Mouse (Mus musculus) lung, adult 2 months (tissue): ENCODE data around the gene Olfr1447.

Experiments used
- CTCF ChIP-seq: fragments of 200-500 bp; IDR thresholded peaks from 2 replicates; pipeline ENCODE4 v1.5.1; 2011; ENCODE audit warnings: mild to moderate bottlenecking, low read length, control low read depth; ENCODE audit not compliant: insufficient read depth
- POLR2A ChIP-seq: fragments of 200-500 bp; IDR thresholded peaks from 2 replicates; pipeline ENCODE4 v1.6.1; 2011; ENCODE audit warnings: low read depth, mild to moderate bottlenecking, control low read depth, low read length, borderline replicate concordance; ENCODE audit errors: extremely low read depth

GRCm38 (mm10) chr19:12903643-12904042 is at the start of gene Olfr1447:
- TF ChIP-seq POLR2A (no peak), CTCF (no peak)
